Mouse (Mus musculus): ENCODE measurements around the gene Tex9. TPM values are rescaled to one million over a fixed set of nuclear protein-coding genes. Genes with fewer than 3 reads are reported as not detected.

The Tex9 gene
- polyA plus RNA-seq, 1 experiment from 2014 or later: 15.6 TPM

- H3K27me3 ChIP-seq (replicated peaks): 0 out of 2 replicates have a peak, but pooled peaks cover 3% of the 10 kb centered on the region
- no peak for ATAC-seq (ENCODE audit: extremely low read depth, insufficient number of reproducible peaks, low FRiP score, low TSS enrichment)
Measured at GRCm38 (mm10) chr9:72519246-72519645, 27.2 kb upstream of the Tex9 start.

GRCm38 (mm10) chr9:72515366-72515765 lies 23.4 kb upstream of the Tex9 start:
- no peaks in the 10 kb centered on the region for H3K9me3 ChIP-seq
- H3K27me3 ChIP-seq (replicated peaks): 0 out of 2 replicates have a peak, but pooled peaks cover 3% of the 10 kb centered on the region
- H3K27ac ChIP-seq (replicated peaks): no peak overlapping the region
- no peak overlapping the region for H3K4me2 ChIP-seq
- no peaks in the 10 kb centered on the region for H3K4me1 ChIP-seq
- no peak overlapping the region for H3K9ac ChIP-seq
- no peak overlapping the region for H3K4me3 ChIP-seq
- H3K36me3 ChIP-seq: no peaks in the 10 kb centered on the region
- ATAC-seq (ENCODE audit: extremely low read depth, insufficient number of reproducible peaks, low FRiP score, low TSS enrichment): no peak

More at GRCm38 (mm10) chr9:72519246-72519645, 27.2 kb upstream of the Tex9 start:
- Histone ChIP-seq H3K27ac (replicated peaks) (no peak overlapping the region), H3K9ac (no peak overlapping the region), H3K36me3 (no peaks in the 10 kb centered on the region), H3K4me2 (no peak overlapping the region), H3K4me3 (no peak overlapping the region), H3K4me1 (no peaks in the 10 kb centered on the region), H3K9me3 (no peaks in the 10 kb centered on the region)

GRCm38 (mm10) chr9:72512229-72512981 lies 20.4 kb upstream of the Tex9 start:
- Histone ChIP-seq H3K9me3 (no peaks in the 10 kb centered on the region), H3K9ac (no peak overlapping the region), H3K4me2 (no peak overlapping the region), H3K4me3 (no peak overlapping the region), H3K27me3 (replicated peaks) (0 out of 2 replicates have a peak, but pooled peaks cover under 1% of the 10 kb centered on the region), H3K36me3 (no peaks in the 10 kb centered on the region), H3K4me1 (no peaks in the 10 kb centered on the region), H3K27ac (replicated peaks) (no peak overlapping the region)
- ATAC-seq (ENCODE audit: extremely low read depth, insufficient number of reproducible peaks, low FRiP score, low TSS enrichment): no peak
- 56% methylated on average over 11 of the region's 11 CpGs for WGBS

- Histone ChIP-seq H3K27ac (replicated peaks) (no peak overlapping the region), H3K4me3 (no peak overlapping the region), H3K4me2 (no peak overlapping the region), H3K9ac (no peak overlapping the region), H3K4me1 (peaks cover 6% of the 10 kb centered on the region; the same call in 1 of the 2 replicates), H3K36me3 (no peaks in the 10 kb centered on the region), H3K27me3 (replicated peaks) (no peaks in the 10 kb centered on the region), H3K9me3 (no peaks in the 10 kb centered on the region)
- WGBS: 67% methylated on average over 3 of the region's 3 CpGs
- ATAC-seq (ENCODE audit: extremely low read depth, insufficient number of reproducible peaks, low FRiP score, low TSS enrichment): no peak
Measured at GRCm38 (mm10) chr9:72497171-72497570, 5.2 kb upstream of the Tex9 start.

- Histone ChIP-seq H3K27me3 (replicated peaks) (no peaks in the 10 kb centered on the region), H3K36me3 (no peaks in the 10 kb centered on the region), H3K4me1 (peaks cover 8% of the 10 kb centered on the region; the same call in 1 of the 2 replicates), H3K27ac (replicated peaks) (no peak overlapping the region), H3K9ac (no peak overlapping the region), H3K4me2 (no peak overlapping the region), H3K4me3 (no peak overlapping the region), H3K9me3 (no peaks in the 10 kb centered on the region)
- 59% methylated on average over 2 of the region's 2 CpGs for WGBS
- no peak for ATAC-seq (ENCODE audit: extremely low read depth, insufficient number of reproducible peaks, low FRiP score, low TSS enrichment)
Measured at GRCm38 (mm10) chr9:72496691-72497090, 4.7 kb upstream of the Tex9 start.

- Histone ChIP-seq H3K4me2 (no peak overlapping the region), H3K27ac (replicated peaks) (no peak overlapping the region), H3K4me3 (no peak overlapping the region), H3K4me1 (peaks cover 17% of the 10 kb centered on the region), H3K27me3 (replicated peaks) (no peaks in the 10 kb centered on the region), H3K9me3 (no peaks in the 10 kb centered on the region), H3K9ac (no peak overlapping the region), H3K36me3 (no peaks in the 10 kb centered on the region)
- no peak for ATAC-seq (ENCODE audit: extremely low read depth, insufficient number of reproducible peaks, low FRiP score, low TSS enrichment)
- 80% methylated on average over 3 of the region's 3 CpGs for WGBS
Measured at GRCm38 (mm10) chr9:72493984-72494685, 2.1 kb upstream of the Tex9 start.

GRCm38 (mm10) chr9:72493465-72493864 lies 1.5 kb upstream of the Tex9 start:
- Histone ChIP-seq H3K9ac (no peak overlapping the region), H3K4me3 (no peak overlapping the region), H3K4me1 (peaks cover 17% of the 10 kb centered on the region), H3K27ac (replicated peaks) (no peak overlapping the region), H3K36me3 (no peaks in the 10 kb centered on the region), H3K4me2 (no peak overlapping the region), H3K27me3 (replicated peaks) (no peaks in the 10 kb centered on the region), H3K9me3 (no peaks in the 10 kb centered on the region)
- WGBS: 86% methylated on average over 2 of the region's 2 CpGs
- no peak for ATAC-seq (ENCODE audit: extremely low read depth, insufficient number of reproducible peaks, low FRiP score, low TSS enrichment)

GRCm38 (mm10) chr9:72491559-72492193 lies 336 bp downstream of the Tex9 start:
- Histone ChIP-seq H3K27me3 (replicated peaks) (no peaks in the 10 kb centered on the region), H3K9ac (peak overlapping the region; percentile 83), H3K27ac (replicated peaks) (peak overlapping the region; percentile 94), H3K9me3 (no peaks in the 10 kb centered on the region), H3K4me3 (peak overlapping the region; percentile 79), H3K4me1 (peaks cover 21% of the 10 kb centered on the region), H3K4me2 (peak overlapping the region; percentile 81), H3K36me3 (peaks cover 10% of the 10 kb centered on the region)
- under 1% methylated on average over 32 of the region's 32 CpGs for WGBS
- peak; percentile 88; the same call in 1 of the 2 replicates for ATAC-seq (ENCODE audit: extremely low read depth, insufficient number of reproducible peaks, low FRiP score, low TSS enrichment)

GRCm38 (mm10) chr9:72489131-72489530 lies 2.9 kb downstream of the Tex9 start:
- Histone ChIP-seq H3K9me3 (no peaks in the 10 kb centered on the region), H3K9ac (no peak overlapping the region), H3K36me3 (peaks cover 20% of the 10 kb centered on the region), H3K4me3 (no peak overlapping the region), H3K4me1 (peaks cover 22% of the 10 kb centered on the region), H3K27me3 (replicated peaks) (no peaks in the 10 kb centered on the region), H3K4me2 (no peak overlapping the region), H3K27ac (replicated peaks) (no peak overlapping the region)
- no peak for ATAC-seq (ENCODE audit: extremely low read depth, insufficient number of reproducible peaks, low FRiP score, low TSS enrichment)
- 88% methylated on average over 5 of the region's 5 CpGs for WGBS

GRCm38 (mm10) chr9:72488523-72488922 lies 3.5 kb downstream of the Tex9 start:
- Histone ChIP-seq H3K9ac (no peak overlapping the region), H3K4me2 (no peak overlapping the region), H3K9me3 (no peaks in the 10 kb centered on the region), H3K4me3 (no peak overlapping the region), H3K4me1 (peaks cover 22% of the 10 kb centered on the region), H3K36me3 (peaks cover 20% of the 10 kb centered on the region), H3K27me3 (replicated peaks) (no peaks in the 10 kb centered on the region), H3K27ac (replicated peaks) (no peak overlapping the region)
- ATAC-seq (ENCODE audit: extremely low read depth, insufficient number of reproducible peaks, low FRiP score, low TSS enrichment): no peak

GRCm38 (mm10) chr9:72479276-72479675 lies 12.7 kb downstream of the Tex9 start:
- Histone ChIP-seq H3K4me1 (no peaks in the 10 kb centered on the region), H3K4me2 (no peak overlapping the region), H3K36me3 (peaks cover 49% of the 10 kb centered on the region), H3K9ac (no peak overlapping the region), H3K4me3 (no peak overlapping the region), H3K27me3 (replicated peaks) (no peaks in the 10 kb centered on the region), H3K27ac (replicated peaks) (no peak overlapping the region), H3K9me3 (no peaks in the 10 kb centered on the region)
- WGBS: 84% methylated on average over 1 of the region's 1 CpGs
- no peak for ATAC-seq (ENCODE audit: extremely low read depth, insufficient number of reproducible peaks, low FRiP score, low TSS enrichment)
